22 mouse cellular contexts compared by ENCODE assay signal in the genomic region with DNA sequence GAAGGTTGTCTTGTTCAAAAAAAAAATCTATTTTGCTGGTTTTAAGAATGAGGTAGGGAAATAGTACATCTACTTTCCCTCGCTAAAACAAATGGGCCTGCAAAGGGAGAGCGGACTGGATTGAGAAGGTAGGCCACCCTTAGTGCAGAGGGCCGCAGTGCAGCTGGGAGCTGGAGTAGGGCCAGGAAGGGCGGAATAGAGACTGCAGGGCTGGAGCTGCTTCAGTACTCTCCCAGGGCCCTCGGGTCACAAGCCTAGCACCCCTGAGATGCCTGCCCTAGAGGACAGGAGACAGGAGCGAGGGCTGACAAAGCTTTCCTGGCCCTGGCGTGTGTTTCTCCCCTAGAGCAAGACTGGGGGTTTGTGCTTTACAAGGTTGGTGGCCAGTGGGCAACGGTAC.
DNase-seq lines count a peak whose midpoint lies in the region; ATAC-seq lines count a peak whose summit lies in the region.
"Had no signal": no experiment of that assay in that cellular context is flagged by ENCODE, and none has a peak within 500 bp of the region (broad histone marks: within the 10 kb centered on the region; RNA-seq: fewer than 3 reads in every experiment).

No protein-coding gene starts in this region.

- WGBS in midbrain, embryonic 10.5 days, result 89% methylated on average over 8 of the region's 8 CpGs
- WGBS in midbrain, embryonic 15.5 days, result 69% methylated on average over 8 of the region's 8 CpGs
- 92% methylated on average over 8 of the region's 8 CpGs for WGBS in limb, embryonic 10.5 days

- H3K4me2 ChIP-seq in midbrain, embryonic 15.5 days, result no peak overlapping the region
- H3K4me2 ChIP-seq: heart, embryonic 12.5 days; limb, embryonic 12.5 days; liver, embryonic 12.5 days had no signal

- no peaks in the 10 kb centered on the region for H3K9me3 ChIP-seq in midbrain, embryonic 10.5 days (replicated peaks)
- no peaks in the 10 kb centered on the region for H3K9me3 ChIP-seq in midbrain, embryonic 15.5 days
- no peaks in the 10 kb centered on the region for H3K9me3 ChIP-seq in limb, embryonic 10.5 days (replicated peaks)
- H3K9me3 ChIP-seq: forebrain, embryonic 10.5 days; heart, embryonic 12.5 days; limb, embryonic 12.5 days; liver, embryonic 12.5 days had no signal

- H3K4me1 ChIP-seq in midbrain, embryonic 10.5 days, result peaks cover 29% of the 10 kb centered on the region
- H3K4me1 ChIP-seq in midbrain, embryonic 15.5 days, result peaks cover 23% of the 10 kb centered on the region
- H3K4me1 ChIP-seq in limb, embryonic 10.5 days, result peaks cover 3% of the 10 kb centered on the region; the same call in 1 of the 2 replicates

- H3K27me3 ChIP-seq in midbrain, embryonic 10.5 days (ENCODE audit: low read depth, poor library complexity, severe bottlenecking), result no peaks in the 10 kb centered on the region
- no peaks in the 10 kb centered on the region for H3K27me3 ChIP-seq in midbrain, embryonic 15.5 days (replicated peaks)
- no peaks in the 10 kb centered on the region for H3K27me3 ChIP-seq in limb, embryonic 10.5 days (ENCODE audit: low read depth, poor library complexity, severe bottlenecking)
- H3K27me3 ChIP-seq: heart, embryonic 12.5 days; limb, embryonic 12.5 days; liver, embryonic 12.5 days; Patski had no signal

- H3K36me3 ChIP-seq in midbrain, embryonic 10.5 days, result peaks cover 50% of the 10 kb centered on the region
- no peaks in the 10 kb centered on the region for H3K36me3 ChIP-seq in midbrain, embryonic 15.5 days (replicated peaks)
- H3K36me3 ChIP-seq in limb, embryonic 10.5 days, result peaks cover 64% of the 10 kb centered on the region

- no peak for ATAC-seq in midbrain, embryonic 15.5 days (replicated peaks)
- ATAC-seq: hindbrain, embryonic 16.5 days; intestine, embryonic 16.5 days; liver, embryonic 12.5 days; Patski had no signal

- DNase-seq in gastrocnemius, postnatal 14 days, result peak; percentile 57
- no peak for DNase-seq in gastrocnemius, adult 18-20 months (ENCODE audit: low spot score)
- DNase-seq in midbrain, embryonic 10.5 days (ENCODE audit: low spot score), result no peak
- DNase-seq in kidney, adult 8-10 months, result peak; percentile 74 to 76
- DNase-seq in kidney, postnatal 14 days, result peak; percentile 78
- no peak for DNase-seq in MN1 (ENCODE audit: low spot score)
- no peak for DNase-seq in limb, embryonic 10.5 days (ENCODE audit: low spot score)
- DNase-seq: cerebellum, adult 2 months; lung, adult 2 months; lung, postnatal 36 days; right cerebral cortex, postnatal 14 days; spleen, adult 18-20 months; thymus, adult 18-20 months; thymus, postnatal 4 days had no signal

- peak overlapping the region; percentile 63; the same call in 1 of the 2 replicates for H3K27ac ChIP-seq in midbrain, embryonic 10.5 days (replicated peaks)
- H3K27ac ChIP-seq in midbrain, embryonic 15.5 days, result no peak overlapping the region
- no peak overlapping the region for H3K27ac ChIP-seq in limb, embryonic 10.5 days
- H3K27ac ChIP-seq: forebrain, embryonic 10.5 days; limb, embryonic 12.5 days; liver, embryonic 12.5 days had no signal

- no peak overlapping the region for H3K4me3 ChIP-seq in midbrain, embryonic 10.5 days
- H3K4me3 ChIP-seq in midbrain, embryonic 15.5 days, result no peak overlapping the region
- H3K4me3 ChIP-seq in limb, embryonic 10.5 days, result no peak overlapping the region
- H3K4me3 ChIP-seq: forebrain, embryonic 10.5 days; heart, embryonic 12.5 days; limb, embryonic 12.5 days; liver, embryonic 12.5 days had no signal

- H3K9ac ChIP-seq in midbrain, embryonic 15.5 days, result no peak overlapping the region
- H3K9ac ChIP-seq: heart, embryonic 12.5 days; limb, embryonic 12.5 days; liver, embryonic 12.5 days had no signal

- intact Hi-C loops in gastrocnemius, postnatal 14 days (cut with DNase I; ENCODE audit: low total_unique reads), result no loop called here

Comparison
In these comparisons a context has a peak if more than half of its experiments do, and no peak if none do; other contexts are left out.
1. DNase-seq: peak in gastrocnemius, postnatal 14 days (single experiment), kidney, adult 8-10 months (2 of 2) and kidney, postnatal 14 days (single experiment); none in gastrocnemius, adult 18-20 months (single experiment), midbrain, embryonic 10.5 days (single experiment), MN1 (single experiment) and limb, embryonic 10.5 days (single experiment).